Mouse (Mus musculus): ENCODE results near the gene Spata20.

The Spata20 gene

GRCm38 (mm10) chr11:94483921-94484320 is 2.1 kb downstream of the Spata20 start:
- no peak for ATAC-seq (ENCODE audit: insufficient number of reproducible peaks, low FRiP score, low TSS enrichment)

GRCm38 (mm10) chr11:94483436-94483835 is 2.5 kb downstream of the Spata20 start:
- peak; percentile 67 for ATAC-seq (ENCODE audit: insufficient number of reproducible peaks, low FRiP score, low TSS enrichment)

DNA sequence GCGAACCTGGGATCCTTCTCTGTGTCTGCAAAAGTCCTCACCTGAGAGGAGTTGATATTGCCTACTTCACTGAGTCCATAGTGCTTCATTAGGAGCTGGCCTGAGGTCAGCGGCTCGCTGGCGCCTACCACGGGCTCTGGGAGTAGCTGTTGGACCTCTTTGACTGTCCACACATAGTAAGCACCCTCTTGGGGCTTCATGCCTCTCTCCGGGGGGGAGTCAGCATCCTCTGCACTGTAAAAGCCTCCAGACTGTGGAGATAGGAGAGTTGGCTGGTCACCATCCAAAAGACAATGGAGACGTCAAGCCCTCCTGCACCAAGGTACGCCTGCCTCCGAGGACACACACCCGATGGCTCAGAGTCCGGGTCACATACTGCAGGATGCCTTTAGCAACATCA is 3.2 kb downstream of the Spata20 start:
- no peak for ATAC-seq (ENCODE audit: insufficient number of reproducible peaks, low FRiP score, low TSS enrichment)

GRCm38 (mm10) chr11:94481963-94482362 is 4.0 kb downstream of the Spata20 start:
- no peak for ATAC-seq (ENCODE audit: insufficient number of reproducible peaks, low FRiP score, low TSS enrichment)

DNA sequence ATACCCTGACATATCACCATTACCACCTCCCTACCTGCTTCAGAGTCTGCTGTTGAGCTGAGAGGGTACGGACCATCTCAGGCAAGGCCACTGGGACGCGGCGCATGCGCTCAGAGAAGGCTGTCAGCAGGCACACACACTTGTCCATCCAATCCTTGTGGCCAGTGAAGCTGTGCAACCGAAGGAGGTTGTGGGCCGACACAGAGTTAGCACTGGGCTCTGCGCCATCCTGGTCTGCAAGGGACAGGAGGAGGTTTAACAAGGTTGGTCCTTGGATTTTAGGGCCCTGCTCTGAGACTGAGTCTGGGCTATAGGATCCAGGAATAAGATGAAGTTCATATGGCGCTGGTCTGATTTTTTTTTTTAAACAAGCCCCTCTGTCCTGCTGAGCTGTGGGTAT is 5.6 kb downstream of the Spata20 start:
- no peak for ATAC-seq (ENCODE audit: insufficient number of reproducible peaks, low FRiP score, low TSS enrichment)

DNA sequence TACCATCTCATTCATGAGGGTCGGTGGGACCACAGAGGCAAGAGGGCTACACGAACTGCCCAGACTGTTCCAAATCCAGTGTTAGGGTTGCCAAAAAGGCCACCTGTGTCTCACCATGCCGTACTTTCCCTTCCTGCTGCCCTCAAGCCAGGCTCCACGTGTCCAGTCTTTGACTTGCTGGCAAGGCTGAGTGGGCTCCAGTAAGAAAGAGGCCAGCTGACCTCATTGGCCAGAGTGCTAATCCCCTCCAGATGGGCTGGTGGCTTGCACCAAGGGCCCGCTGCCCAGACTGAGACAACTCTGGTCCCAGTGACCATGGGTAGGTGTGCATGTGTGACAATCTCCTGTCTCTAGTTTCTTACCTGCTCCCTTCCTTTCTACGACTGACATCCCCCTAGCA is 8.3 kb downstream of the Spata20 start:
- ATAC-seq (ENCODE audit: insufficient number of reproducible peaks, low FRiP score, low TSS enrichment), result peak; percentile 26; the same call in 1 of the 2 replicates

DNA sequence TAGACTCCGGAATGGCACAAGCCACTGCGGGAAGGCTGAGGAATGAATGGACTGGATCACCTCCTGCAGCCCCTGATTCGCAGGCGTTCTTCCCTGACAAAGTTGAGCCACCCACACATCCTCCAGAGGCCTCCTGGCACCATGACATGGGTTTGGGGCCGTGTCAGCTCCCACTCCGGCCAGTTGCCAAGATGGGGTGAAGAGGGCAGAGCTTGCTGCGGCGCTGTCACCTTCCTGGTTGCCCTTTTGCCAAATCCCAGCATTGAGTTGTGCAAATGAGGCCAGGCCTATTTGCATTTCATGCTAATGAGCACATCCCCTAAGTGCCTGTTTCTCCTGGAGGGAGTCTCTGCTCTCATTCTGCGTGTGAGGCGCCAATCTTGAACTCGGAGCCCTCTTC is 10.3 kb downstream of the Spata20 start:
- no peak for ATAC-seq (ENCODE audit: insufficient number of reproducible peaks, low FRiP score, low TSS enrichment)

DNA sequence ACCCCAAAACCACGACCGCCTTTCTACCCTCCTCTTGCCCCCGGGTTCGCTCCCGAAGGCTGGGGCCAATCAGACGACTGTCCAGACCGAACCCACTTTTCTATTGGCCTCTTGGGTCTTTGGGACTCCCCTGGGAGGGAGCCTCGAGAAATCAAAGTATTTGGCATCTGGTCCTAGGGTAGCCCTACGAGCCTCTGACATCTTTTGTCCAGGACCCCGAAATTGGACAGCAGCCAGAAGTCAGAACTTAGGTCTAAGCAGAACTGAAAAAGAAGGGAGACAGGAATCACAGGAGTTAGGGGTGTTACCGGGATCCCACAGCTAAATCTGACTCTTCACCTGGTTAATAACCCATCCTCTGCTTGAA is 11.5 kb downstream of the Spata20 start:
- no peak for ATAC-seq (ENCODE audit: insufficient number of reproducible peaks, low FRiP score, low TSS enrichment)

DNA sequence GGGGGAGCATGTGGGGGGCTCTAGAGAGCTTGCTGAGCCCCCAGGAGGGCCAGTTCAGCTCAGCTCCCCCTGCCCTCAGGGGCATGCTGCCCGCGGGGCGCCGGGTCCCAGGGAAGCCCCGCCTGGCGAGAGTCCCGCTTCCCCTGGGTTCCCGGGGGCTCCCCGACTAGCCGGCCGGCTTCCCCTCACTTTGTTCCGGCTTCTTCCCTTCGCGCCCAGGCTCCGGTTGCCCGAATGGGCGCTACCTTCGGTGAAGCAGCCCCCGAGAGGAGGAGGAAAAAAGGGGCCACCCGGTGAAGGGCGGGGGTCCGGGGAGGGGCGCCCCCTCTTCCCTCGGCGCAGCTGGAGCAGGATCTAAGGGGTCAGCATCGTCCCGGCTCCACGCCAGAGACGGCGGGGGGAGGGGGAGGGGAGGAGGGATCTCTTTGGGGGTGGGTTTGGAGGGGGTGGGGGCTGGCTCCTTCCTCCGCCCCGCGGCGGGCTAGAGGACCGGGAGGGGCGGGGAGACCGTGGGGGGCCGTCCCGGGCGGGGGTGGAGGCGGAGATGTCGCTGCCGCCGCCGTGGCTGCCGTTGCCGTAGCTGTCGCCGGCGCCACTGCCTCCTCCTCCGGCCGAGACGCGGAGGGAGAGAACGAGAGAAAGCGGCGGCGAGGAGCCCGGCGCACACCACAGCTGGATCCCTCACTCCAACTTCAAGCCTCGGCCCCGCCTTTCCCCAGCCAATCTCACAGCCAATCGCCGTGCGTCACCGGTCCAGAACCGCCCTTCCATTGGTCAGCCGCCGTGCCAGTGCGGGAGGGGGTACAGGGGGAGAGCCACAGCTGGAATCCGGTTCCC is 12.1 kb downstream of the Spata20 start, which contains the start of gene Cacna1g:
Cacna1g (minus strand) TSS at position 492 of the 837 bp plus-strand sequence.
- peak; percentile 74 for ATAC-seq (ENCODE audit: insufficient number of reproducible peaks, low FRiP score, low TSS enrichment)

- ATAC-seq (ENCODE audit: insufficient number of reproducible peaks, low FRiP score, low TSS enrichment), result no peak
These were observed 12.9 kb downstream of the Spata20 start for GRCm38 (mm10) chr11:94472916-94473706.

GRCm38 (mm10) chr11:94472585-94472915 is 13.4 kb downstream of the Spata20 start:
- ATAC-seq (ENCODE audit: insufficient number of reproducible peaks, low FRiP score, low TSS enrichment), result no peak

GRCm38 (mm10) chr11:94471740-94472584 is 14.0 kb downstream of the Spata20 start:
- no peak for ATAC-seq (ENCODE audit: insufficient number of reproducible peaks, low FRiP score, low TSS enrichment)

DNA sequence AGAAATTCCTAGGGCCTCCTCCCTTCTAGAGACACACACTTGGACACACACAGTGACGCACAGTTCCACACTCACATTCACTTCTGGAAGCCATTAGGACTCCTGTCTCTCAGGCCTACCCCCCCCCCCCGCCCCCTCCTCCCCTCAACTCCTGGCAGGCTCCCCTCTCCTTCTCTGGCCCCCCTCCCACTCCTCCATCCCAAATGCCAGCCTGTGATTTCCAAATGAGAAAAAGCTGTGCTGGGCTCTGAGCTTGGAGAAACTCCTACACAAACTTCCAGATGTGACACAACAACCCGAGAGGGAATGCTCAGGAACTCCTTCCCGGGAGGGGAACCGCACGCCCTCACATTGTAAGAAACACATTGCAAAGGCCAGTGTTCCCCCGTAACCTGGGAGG is 15.6 kb downstream of the Spata20 start:
- ATAC-seq (ENCODE audit: insufficient number of reproducible peaks, low FRiP score, low TSS enrichment), result no peak

- no peak for ATAC-seq (ENCODE audit: insufficient number of reproducible peaks, low FRiP score, low TSS enrichment)
These were observed 16.6 kb downstream of the Spata20 start for GRCm38 (mm10) chr11:94469136-94470064.

- no peak for ATAC-seq (ENCODE audit: insufficient number of reproducible peaks, low FRiP score, low TSS enrichment)
These were observed 17.4 kb downstream of the Spata20 start for GRCm38 (mm10) chr11:94468582-94469064.

DNA sequence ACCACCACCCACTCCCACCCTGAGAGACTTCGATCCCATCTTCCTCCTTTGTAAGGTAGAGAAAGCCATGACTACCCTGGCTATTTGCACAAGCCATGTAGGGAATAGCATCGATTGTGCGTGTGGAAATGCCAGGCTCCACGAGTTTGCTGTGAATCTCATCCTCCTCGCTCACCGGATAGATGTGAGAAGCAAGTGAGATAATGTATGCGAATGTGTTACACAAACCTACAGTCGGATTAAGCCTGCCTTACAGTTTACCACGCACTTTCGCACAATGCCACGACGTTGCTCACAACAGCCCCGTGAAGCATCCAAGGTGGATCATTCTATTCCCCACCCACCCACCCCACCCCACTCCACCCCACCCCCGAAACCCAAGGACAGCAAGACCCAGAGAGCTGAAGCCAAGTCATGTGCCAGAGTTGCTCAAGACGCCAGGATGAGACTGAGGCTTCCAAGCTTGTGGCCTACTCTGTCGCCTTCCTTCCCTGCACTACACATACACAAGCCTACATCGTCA is 19.6 kb downstream of the Spata20 start:
- ATAC-seq (ENCODE audit: insufficient number of reproducible peaks, low FRiP score, low TSS enrichment), result no peak

- no peak for ATAC-seq (ENCODE audit: insufficient number of reproducible peaks, low FRiP score, low TSS enrichment)
These were observed 21.8 kb downstream of the Spata20 start for GRCm38 (mm10) chr11:94464170-94464569.

- ATAC-seq (ENCODE audit: insufficient number of reproducible peaks, low FRiP score, low TSS enrichment), result no peak
These were observed 24.1 kb downstream of the Spata20 start for GRCm38 (mm10) chr11:94461856-94462255.

GRCm38 (mm10) chr11:94457001-94457400 is 29.0 kb downstream of the Spata20 start:
- no peak for ATAC-seq (ENCODE audit: insufficient number of reproducible peaks, low FRiP score, low TSS enrichment)

Measured in cerebellum, adult (tissue).